Mouse (Mus musculus) heart, embryonic 10.5 days (tissue): ENCODE data around the gene Ahdc1. TPM values are rescaled to one million over a fixed set of nuclear protein-coding genes. Genes with fewer than 3 reads are reported as not detected.

Experiments
- DNase-seq: peaks from one replicate; pipeline ENCODE4 v3.0.0-alpha.2; 2017; ENCODE audit warnings: low spot score
- H3K27ac ChIP-seq: fragments of 300-500 bp; sonication (generic); 2 replicates; pipeline ENCODE4 v1.5.1; 2016; ENCODE audit warnings: mild to moderate bottlenecking
- H3K27me3 ChIP-seq: fragments of 300-500 bp; sonication (generic); 2 replicates; pipeline ENCODE4 v1.6.1; 2016; ENCODE audit warnings: mild to moderate bottlenecking; ENCODE audit not compliant: poor library complexity, insufficient read depth, severe bottlenecking
- H3K36me3 ChIP-seq: fragments of 300-500 bp; sonication (generic); 2 replicates; pipeline ENCODE4 v1.6.1; 2016; ENCODE audit warnings: mild to moderate bottlenecking, moderate library complexity
- H3K4me1 ChIP-seq: fragments of 300-500 bp; sonication (generic); 2 replicates; pipeline ENCODE4 v1.6.1; 2016; ENCODE audit warnings: mild to moderate bottlenecking
- H3K4me3 ChIP-seq: fragments of 300-500 bp; sonication (generic); 2 replicates; pipeline ENCODE4 v1.5.1; 2016; ENCODE audit warnings: mild to moderate bottlenecking, moderate library complexity
- H3K9me3 ChIP-seq: fragments of 300-500 bp; sonication (generic); 2 replicates; pipeline ENCODE4 v1.6.1; 2016; ENCODE audit warnings: mild to moderate bottlenecking, moderate library complexity
- WGBS: fragments of 180-500 bp; shearing (Covaris S2); methylation state at CpG from one replicate; pipeline ENCODE4 v1.1.7; 2016; 5-methylcytosine and 5-hydroxymethylcytosine counted together
- polyA plus RNA-seq: library from polyadenylated mRNA; unstranded; fragments of >200 nt; fragmentation: Nextera tagmentation; extraction: Ambion mirVana; gene quantifications from 2 replicates; pipeline ENCODE4 v1.2.1, GENCODE M21; 2016

The Ahdc1 gene
- polyA plus RNA-seq, 1 experiment from 2014 or later = 12.2 TPM

DNA sequence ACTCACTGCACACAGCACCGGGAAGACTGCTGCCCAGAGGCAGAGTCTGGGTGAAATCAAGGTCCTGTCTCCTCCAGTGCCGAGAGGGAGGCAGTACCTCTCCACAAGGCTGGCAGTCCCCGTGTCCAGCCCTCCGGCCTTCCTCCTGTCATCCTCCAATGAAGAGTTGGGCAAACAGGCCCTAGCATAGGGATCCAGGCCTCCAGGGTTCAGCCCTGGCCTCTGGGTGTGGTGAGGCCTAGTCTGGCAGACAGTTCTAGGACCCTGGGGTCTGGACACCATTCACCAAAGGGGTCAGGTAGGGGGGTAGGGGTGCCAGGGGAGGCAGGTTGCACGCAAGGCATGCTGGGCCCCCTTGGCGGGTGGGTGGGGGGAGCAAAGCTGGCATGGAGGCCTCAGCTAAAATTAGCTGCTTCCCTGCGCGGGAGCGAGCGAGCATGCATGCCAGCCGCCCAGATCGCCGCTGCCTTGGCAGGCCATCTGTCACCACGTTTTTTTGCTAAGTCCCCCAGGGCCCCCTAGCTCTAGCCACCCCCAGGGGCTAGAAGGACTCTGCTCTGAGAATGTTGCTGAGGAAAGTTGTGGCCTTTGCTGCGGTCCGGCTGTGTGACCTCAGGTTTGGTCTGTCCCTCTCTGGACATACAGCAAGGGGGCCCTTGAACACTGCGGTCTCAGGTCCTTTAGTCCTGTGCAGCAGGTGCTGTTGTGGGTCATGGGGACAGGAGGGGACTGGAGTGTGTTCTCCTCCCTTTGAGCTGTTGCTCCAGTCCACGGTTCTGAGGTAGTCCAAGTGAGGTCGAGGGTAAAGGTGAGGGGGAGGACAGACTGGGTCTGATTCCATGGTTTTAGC, 38.2 kb downstream of the Ahdc1 start:
- H3K36me3 ChIP-seq = peaks cover 4% of the 10 kb centered on the region; the same call in 1 of the 2 replicates
- WGBS = 40% methylated on average over 19 of the region's 19 CpGs
- peak overlapping the region; percentile 6 for H3K4me3 ChIP-seq
- no peaks in the 10 kb centered on the region for H3K9me3 ChIP-seq
- peaks cover 98% of the 10 kb centered on the region for H3K4me1 ChIP-seq
- no peak for DNase-seq
- no peaks in the 10 kb centered on the region for H3K27me3 ChIP-seq
- H3K27ac ChIP-seq = peak overlapping the region; percentile 96

DNA sequence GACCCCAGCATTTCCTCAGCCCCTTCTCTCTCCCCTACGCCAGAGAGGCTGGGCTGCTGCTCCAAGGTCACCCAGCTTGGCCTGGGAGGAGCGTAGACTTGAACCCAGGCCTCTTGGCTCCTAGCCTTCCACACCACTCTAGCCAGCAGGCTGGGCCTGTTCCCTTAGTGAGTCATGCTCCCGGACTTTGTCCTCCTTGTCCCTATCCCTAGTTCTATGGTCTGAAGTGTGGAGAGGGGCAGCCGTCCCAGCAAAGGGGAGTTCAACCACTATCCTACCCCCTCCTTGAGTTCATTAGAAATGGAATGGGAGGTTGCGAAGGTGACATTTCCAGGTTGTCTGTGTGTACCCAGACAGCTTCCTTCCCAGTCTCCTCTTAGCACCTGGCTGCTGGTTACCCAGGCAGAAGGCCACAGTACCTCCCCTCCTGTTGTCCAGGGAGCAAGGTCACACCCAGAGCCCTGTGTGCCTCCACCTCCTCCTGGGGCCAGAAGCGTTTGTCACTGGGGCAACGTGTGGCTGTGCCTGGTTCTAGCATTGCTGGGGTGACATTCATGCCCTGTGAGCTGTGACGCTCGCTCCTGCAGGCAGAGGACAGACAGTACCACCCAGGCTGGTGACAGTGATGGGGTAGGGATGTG, 39.3 kb downstream of the Ahdc1 start:
- no peak for DNase-seq
- H3K9me3 ChIP-seq = no peaks in the 10 kb centered on the region
- 69% methylated on average over 9 of the region's 9 CpGs for WGBS
- H3K4me1 ChIP-seq = peaks cover 97% of the 10 kb centered on the region
- H3K36me3 ChIP-seq = peaks cover 11% of the 10 kb centered on the region
- H3K27me3 ChIP-seq = no peaks in the 10 kb centered on the region
- no peak overlapping the region for H3K4me3 ChIP-seq
- peak overlapping the region; percentile 96 for H3K27ac ChIP-seq

DNA sequence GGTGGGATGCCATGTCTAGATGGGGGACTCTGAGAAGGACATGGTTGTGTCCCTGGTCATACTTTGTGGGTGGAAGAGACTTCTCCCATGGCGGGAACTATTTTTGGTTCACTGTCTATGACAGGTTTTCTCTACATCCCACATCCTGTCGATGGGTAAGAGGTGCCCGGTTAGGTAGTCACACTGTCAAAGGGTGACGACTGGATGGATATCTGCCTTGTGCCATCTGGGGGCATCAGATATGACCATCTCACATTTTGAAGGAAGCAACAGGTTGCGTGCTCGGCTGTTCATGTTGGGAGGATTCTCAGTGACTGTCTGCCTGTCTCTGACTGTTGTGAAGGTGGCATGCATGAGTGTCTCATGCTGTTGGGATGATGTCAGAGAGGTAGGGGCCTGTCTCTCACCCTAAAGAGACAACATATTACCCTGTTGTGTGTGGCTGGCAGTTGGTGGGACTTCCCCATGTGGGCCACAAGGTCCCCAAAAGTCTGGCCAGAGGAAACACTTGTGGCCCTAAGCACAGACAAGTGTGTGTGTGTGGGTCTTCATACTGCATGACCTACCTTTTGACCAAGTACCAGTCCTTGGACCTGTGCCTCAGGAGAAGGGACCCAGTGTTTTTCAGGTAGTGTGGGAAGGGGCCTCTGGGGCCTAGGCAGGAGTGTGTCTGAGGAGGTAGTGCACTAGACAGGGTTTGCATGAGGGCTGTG, 39.9 kb downstream of the Ahdc1 start:
- Histone ChIP-seq H3K9me3 (no peaks in the 10 kb centered on the region), H3K4me3 (no peak overlapping the region), H3K27ac (peak overlapping the region; percentile 96), H3K27me3 (no peaks in the 10 kb centered on the region), H3K4me1 (peaks cover 97% of the 10 kb centered on the region), H3K36me3 (peaks cover 14% of the 10 kb centered on the region)
- DNase-seq = no peak
- WGBS = 73% methylated on average over 6 of the region's 6 CpGs

DNA sequence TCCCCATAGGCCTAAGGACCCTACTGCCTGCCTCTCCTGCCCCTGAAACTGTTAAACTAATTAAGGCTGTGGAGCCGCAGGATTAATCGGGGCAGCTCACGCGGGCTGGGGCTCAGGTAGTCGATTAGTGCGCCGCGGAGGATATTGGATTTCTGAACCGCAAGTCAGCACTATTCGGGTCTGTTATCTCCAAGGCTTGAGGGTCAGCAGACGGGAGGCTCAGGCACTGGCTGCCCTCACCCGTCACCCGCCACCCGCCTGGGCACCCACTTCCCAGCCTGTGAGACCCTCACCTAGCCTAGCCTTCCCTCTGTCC, 40.4 kb downstream of the Ahdc1 start:
- no peak overlapping the region for H3K4me3 ChIP-seq
- WGBS = 43% methylated on average over 14 of the region's 14 CpGs

DNA sequence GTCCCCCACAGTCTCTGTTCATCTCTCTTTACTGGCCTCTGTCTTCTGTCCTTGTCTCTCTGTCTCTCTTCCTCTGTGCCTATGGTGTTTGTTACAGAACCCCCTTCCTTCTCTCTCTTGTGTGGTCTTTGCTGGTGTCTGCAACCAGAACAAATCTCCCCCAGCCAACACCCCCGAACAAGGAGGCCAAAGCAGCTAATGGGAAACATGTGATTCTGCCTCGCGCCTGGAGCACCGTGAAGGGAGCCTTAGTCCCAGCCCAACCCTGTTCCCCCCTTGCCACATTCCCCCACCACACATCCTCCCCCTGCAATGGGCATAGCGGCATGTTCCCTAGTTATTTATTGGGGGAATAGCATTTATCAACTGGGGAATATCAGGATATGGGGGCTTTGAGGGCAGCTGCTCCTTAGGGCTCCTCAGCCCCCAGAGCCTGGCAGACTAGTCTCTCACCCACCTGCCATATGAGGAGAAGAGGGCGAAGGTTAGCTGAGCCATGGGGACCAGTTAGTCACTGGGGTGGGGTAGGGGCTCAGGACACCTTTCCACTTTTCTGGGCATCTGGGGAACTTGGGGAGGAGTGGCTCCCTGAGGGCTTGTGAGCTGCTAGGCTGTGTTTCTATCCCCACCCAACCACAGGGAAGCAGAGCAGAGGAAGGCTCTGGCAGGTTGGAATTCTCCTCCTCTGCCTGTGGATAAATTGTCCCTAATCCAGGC, 41.1 kb downstream of the Ahdc1 start:
- H3K27ac ChIP-seq = peak overlapping the region; percentile 96
- no peaks in the 10 kb centered on the region for H3K9me3 ChIP-seq
- 71% methylated on average over 6 of the region's 6 CpGs for WGBS
- H3K36me3 ChIP-seq = peaks cover 14% of the 10 kb centered on the region
- no peaks in the 10 kb centered on the region for H3K27me3 ChIP-seq
- no peak overlapping the region for H3K4me3 ChIP-seq
- no peak for DNase-seq
- peaks cover 95% of the 10 kb centered on the region for H3K4me1 ChIP-seq

More for the DNA sequence above, 40.4 kb downstream of the Ahdc1 start:
- no peak for DNase-seq
- no peaks in the 10 kb centered on the region for H3K27me3 ChIP-seq
- H3K4me1 ChIP-seq = peaks cover 97% of the 10 kb centered on the region
- peaks cover 14% of the 10 kb centered on the region for H3K36me3 ChIP-seq
- H3K27ac ChIP-seq = peak overlapping the region; percentile 96
- no peaks in the 10 kb centered on the region for H3K9me3 ChIP-seq

DNA sequence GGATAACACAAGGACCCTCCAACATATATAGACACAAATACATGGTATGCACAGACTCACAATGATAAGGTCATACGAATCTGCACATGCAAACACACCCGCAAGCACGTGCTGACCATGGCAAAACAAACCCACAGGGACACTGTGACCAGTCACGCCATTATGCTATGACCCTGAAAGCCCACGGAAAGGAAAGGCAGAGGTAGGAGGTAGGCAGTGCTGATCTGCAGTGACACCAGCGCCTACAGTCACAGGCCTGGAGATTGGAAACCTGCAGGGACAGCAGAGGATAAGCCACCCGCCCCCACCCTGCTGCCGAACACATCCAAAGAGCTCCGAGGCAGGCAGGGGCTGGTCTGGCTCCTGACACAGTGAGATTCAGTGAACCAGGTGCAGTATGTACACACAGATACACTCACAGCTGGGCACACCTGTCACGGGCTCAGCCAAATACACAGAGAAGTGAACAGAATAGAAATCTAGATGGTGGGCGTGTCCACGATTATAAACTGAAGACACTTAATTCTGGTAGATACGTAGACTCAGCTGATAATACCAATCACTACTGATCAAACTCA, 42.0 kb downstream of the Ahdc1 start:
- Histone ChIP-seq H3K4me3 (no peak overlapping the region), H3K27ac (peak overlapping the region; percentile 96; the same call in 1 of the 2 replicates), H3K4me1 (peaks cover 95% of the 10 kb centered on the region), H3K27me3 (no peaks in the 10 kb centered on the region), H3K9me3 (no peaks in the 10 kb centered on the region), H3K36me3 (peaks cover 19% of the 10 kb centered on the region)
- DNase-seq = no peak
- WGBS = 77% methylated on average over 13 of the region's 13 CpGs

DNA sequence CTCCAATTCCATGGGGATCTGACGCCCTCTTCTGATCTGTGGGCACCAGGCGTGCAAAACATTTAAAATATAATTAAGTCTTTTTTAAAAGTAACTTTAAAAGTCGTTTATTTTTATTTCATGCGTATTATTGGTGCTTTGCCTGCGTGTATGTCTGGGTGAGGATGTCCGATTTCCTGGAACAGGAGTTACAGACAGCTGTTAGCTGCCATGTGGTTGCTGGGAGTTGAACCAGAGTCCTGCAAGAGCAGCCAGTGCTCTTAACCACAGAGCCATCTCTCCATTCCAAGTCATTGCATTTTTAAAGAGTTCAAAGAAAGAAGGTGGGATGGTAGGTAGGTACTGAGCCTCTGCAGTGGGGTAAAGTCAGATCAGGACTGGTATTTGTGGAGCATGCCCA, 43.5 kb downstream of the Ahdc1 start:
- Histone ChIP-seq H3K27ac (no peak overlapping the region), H3K27me3 (no peaks in the 10 kb centered on the region), H3K9me3 (no peaks in the 10 kb centered on the region), H3K4me1 (peaks cover 95% of the 10 kb centered on the region), H3K36me3 (peaks cover 26% of the 10 kb centered on the region), H3K4me3 (no peak overlapping the region)
- no peak for DNase-seq
- WGBS = 80% methylated on average over 6 of the region's 6 CpGs

DNA sequence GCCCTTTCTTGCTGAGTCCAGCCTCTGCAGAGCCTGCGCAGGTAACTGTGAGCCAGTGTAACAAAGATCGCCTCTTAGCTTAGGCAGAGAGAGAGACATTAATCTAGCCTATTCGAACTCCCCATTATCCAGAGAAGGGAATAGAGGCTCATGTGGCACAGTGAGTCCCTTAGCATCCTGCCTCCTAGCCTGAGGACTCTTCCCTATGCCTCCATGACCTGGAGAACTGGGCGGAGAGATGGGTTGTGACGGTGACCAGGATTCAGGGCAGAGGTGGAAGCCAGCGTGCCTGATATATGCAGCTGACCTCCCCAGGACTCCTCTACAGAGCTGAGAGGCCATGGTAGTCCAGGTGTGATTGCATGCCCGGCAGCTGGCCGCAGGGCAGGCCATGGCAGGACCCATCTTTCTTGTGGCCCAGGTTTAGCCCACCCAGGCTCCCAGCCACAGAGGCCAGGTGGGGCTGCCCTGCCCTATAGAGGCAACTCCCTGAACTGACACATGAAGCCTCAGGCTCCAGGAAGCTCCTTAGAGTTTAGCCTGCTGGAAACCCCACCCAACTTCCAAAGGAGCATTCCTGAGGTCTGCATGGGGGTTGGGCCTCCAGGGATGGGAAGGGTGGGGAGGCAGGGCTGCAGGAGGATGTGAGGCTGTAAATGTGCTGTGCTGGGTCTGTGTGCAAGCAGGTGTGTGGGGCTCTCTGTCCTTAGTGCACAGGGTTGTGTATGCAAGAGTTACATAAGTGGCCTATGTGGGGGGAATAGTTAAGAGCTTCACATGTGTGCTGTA, 44.3 kb downstream of the Ahdc1 start:
- Histone ChIP-seq H3K4me1 (peaks cover 95% of the 10 kb centered on the region), H3K27ac (peak overlapping the region; percentile 86), H3K27me3 (no peaks in the 10 kb centered on the region), H3K9me3 (no peaks in the 10 kb centered on the region), H3K36me3 (peaks cover 32% of the 10 kb centered on the region), H3K4me3 (peak overlapping the region; percentile 44; the same call in 1 of the 2 replicates)
- 61% methylated on average over 8 of the region's 8 CpGs for WGBS
- DNase-seq = no peak

DNA sequence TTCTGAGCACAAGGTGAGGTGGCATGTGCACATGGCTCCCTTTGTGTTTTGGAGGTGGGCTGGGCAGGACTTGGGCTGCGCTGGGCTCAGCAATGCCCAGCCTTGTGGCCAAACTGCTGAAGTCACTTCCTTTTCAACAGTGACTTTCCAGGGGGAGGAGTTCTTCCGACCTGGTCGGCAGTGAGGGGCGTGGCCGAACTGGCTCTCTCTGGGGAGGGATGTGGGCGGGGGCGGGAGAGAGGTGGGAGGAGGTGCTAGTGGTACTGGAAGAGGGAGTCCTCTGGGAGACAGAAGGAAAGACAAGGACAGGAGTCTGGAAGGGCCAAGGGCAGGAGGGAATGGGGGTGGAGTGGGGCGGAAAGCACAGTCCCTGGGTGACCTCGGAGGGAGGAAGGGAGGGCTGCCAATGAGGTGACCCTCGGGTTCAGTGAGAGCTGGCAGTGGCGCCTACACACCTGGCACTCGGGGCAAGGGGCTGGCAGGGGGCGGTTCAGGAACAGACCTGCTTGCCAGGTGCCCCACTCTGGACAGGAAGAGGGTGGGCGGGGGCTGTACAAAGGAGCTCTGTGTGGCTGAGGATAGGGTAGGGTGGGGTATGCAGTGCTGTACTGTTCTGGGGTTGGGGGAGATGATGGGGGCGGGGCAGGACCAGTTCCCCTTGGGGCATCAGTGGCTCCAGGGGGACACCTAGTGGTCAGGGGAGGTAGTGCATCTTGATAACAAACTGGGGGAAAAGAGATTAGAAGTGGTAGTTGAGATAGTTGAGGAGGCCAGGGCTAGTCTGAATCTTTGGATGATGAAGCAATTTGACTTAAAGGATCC, 45.2 kb downstream of the Ahdc1 start:
- peak; percentile 95 for DNase-seq
- 3% methylated on average over 15 of the region's 15 CpGs for WGBS
- H3K36me3 ChIP-seq = peaks cover 41% of the 10 kb centered on the region
- H3K27me3 ChIP-seq = no peaks in the 10 kb centered on the region
- no peaks in the 10 kb centered on the region for H3K9me3 ChIP-seq
- H3K27ac ChIP-seq = peak overlapping the region; percentile 86
- peak overlapping the region; percentile 44 for H3K4me3 ChIP-seq
- H3K4me1 ChIP-seq = peaks cover 86% of the 10 kb centered on the region

DNA sequence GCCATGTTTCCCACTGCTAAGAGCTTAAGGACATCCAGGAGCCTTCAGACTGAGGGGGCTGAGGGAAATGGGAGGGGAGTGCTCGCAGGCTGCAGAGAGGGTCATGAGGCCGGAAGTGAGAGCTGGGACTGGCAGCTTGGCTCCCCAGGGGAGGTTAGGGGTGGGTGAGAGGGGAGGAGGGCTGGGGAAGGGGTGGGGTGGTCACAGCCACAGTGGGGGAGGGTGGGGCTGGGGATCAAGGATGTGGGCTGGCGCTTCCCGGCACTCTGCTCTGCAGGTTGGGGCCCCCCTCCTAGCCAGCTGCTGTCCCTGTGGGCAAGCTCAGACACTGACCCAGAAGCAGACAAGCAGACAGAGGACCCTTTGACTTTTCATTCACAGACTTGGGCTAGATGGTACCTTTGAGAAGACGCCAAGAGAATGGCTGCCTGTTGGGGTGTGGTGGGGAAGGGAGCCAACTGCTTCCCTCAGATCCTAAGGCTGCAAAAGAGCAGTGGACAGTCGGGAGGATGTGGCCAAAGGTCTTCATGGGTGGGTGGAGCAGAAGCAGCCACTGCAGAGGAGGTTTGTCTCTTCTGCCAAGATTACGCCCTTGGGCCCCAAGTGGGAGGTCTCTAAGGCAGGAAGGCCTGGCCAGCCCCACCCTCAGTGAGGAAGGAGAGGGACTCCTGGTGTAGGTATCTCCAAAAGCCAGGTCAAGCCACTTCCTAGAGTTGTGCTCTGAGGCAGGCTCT, 46.5 kb downstream of the Ahdc1 start:
- Histone ChIP-seq H3K27ac (peak overlapping the region; percentile 83), H3K4me3 (peak overlapping the region; percentile 36), H3K9me3 (no peaks in the 10 kb centered on the region), H3K4me1 (peaks cover 85% of the 10 kb centered on the region), H3K27me3 (no peaks in the 10 kb centered on the region), H3K36me3 (peaks cover 52% of the 10 kb centered on the region)
- 14% methylated on average over 7 of the region's 7 CpGs for WGBS
- DNase-seq = peak; percentile 94

DNA sequence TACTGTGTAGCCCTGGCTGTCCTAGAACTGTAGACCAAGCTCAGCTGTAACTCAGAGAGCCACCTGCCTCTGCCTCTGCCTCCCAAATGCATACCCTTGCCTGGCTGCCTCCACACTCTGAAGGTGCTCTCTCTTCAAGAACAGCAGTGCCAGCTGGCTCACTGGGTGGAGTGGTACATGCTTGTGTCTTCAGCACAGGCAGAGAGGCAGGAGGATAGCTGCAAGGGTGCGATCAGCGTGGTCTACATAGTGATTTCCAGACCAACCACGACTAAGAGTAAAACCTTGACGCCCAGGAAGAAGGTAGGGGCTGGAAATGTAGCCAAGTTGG, 47.0 kb downstream of the Ahdc1 start:
- H3K4me3 ChIP-seq = 0 out of 2 replicates have a peak overlapping the region, but pooled peaks have one; percentile 36
- no peak for DNase-seq
- WGBS = 85% methylated on average over 4 of the region's 4 CpGs
- H3K27me3 ChIP-seq = no peaks in the 10 kb centered on the region
- no peaks in the 10 kb centered on the region for H3K9me3 ChIP-seq
- peaks cover 85% of the 10 kb centered on the region for H3K4me1 ChIP-seq
- H3K36me3 ChIP-seq = peaks cover 56% of the 10 kb centered on the region
- peak overlapping the region; percentile 83 for H3K27ac ChIP-seq
